Mouse (Mus musculus) hindbrain, embryonic 11.5 days (tissue): ENCODE results near the gene Ttc32. TPM values are rescaled to one million over a fixed set of nuclear protein-coding genes. Genes with fewer than 3 reads are reported as not detected.

ENCODE experiments used
- ATAC-seq: fragments of 200-750 bp; cut with Nextera tagmentation; 2 replicates; pipeline ENCODE4 v1.8.0; 2017; ENCODE audit warnings: mild to moderate bottlenecking, moderate TSS enrichment, moderate library complexity; ENCODE audit not compliant: low FRiP score
- DNase-seq: peaks from one replicate; pipeline ENCODE4 v3.0.0-alpha.2; 2015; ENCODE audit warnings: low spot score
- H3K27ac ChIP-seq: fragments of 300-500 bp; sonication (generic); 2 replicates; pipeline ENCODE4 v1.5.1; 2014; ENCODE audit warnings: mild to moderate bottlenecking, low read depth, low read length
- H3K27me3 ChIP-seq: fragments of 300-500 bp; sonication (generic); 2 replicates; pipeline ENCODE4 v1.6.1; 2014; ENCODE audit warnings: mild to moderate bottlenecking, low read length, moderate library complexity, mixed read lengths; ENCODE audit not compliant: control insufficient read depth, insufficient read depth
- H3K36me3 ChIP-seq: fragments of 300-500 bp; sonication (generic); 2 replicates; pipeline ENCODE4 v1.6.1; 2014; ENCODE audit warnings: mild to moderate bottlenecking, low read length, moderate library complexity, mixed read lengths; ENCODE audit not compliant: control insufficient read depth, insufficient read depth
- H3K4me1 ChIP-seq: fragments of 300-500 bp; sonication (generic); replicated peaks from 2 replicates; pipeline ENCODE4 v1.6.1; 2014; ENCODE audit warnings: low read length, mixed read lengths; ENCODE audit not compliant: control insufficient read depth, insufficient read depth
- H3K4me2 ChIP-seq: fragments of 300-500 bp; sonication (generic); replicated peaks from 2 replicates; pipeline ENCODE4 v1.6.1; 2014; ENCODE audit warnings: mild to moderate bottlenecking, low read depth, low read length
- H3K4me3 ChIP-seq: fragments of 300-500 bp; sonication (generic); 2 replicates; pipeline ENCODE4 v1.5.1; 2014; ENCODE audit warnings: low read depth, low read length
- H3K9ac ChIP-seq: fragments of 300-500 bp; sonication (generic); 2 replicates; pipeline ENCODE4 v1.6.1; 2014; ENCODE audit warnings: low read depth, low read length
- H3K9me3 ChIP-seq: fragments of 300-500 bp; sonication (generic); 2 replicates; pipeline ENCODE4 v1.6.1; 2016; ENCODE audit warnings: low read length; ENCODE audit not compliant: control insufficient read depth
- WGBS: fragments of 180-500 bp; shearing (Covaris S2); extraction: QIAGEN DNeasy Blood & Tissue Kit; methylation state at CpG from one replicate; pipeline ENCODE4 v1.1.7; 2014; 5-methylcytosine and 5-hydroxymethylcytosine counted together
- polyA plus RNA-seq: library from polyadenylated mRNA; unstranded; fragments of >200 nt; fragmentation: Nextera tagmentation; extraction: Ambion mirVana; gene quantifications from 2 replicates; pipeline ENCODE4 v1.2.1, GENCODE M21; 2014

Ttc32 gene
- polyA plus RNA-seq, 1 experiment from 2014 or later, result 23.4 TPM

- no peaks in the 10 kb centered on the region for H3K27me3 ChIP-seq
- no peaks in the 10 kb centered on the region for H3K9me3 ChIP-seq
- H3K4me1 ChIP-seq, result no peaks in the 10 kb centered on the region
- H3K36me3 ChIP-seq, result no peaks in the 10 kb centered on the region
- ATAC-seq (no peak), DNase-seq (no peak)
- no peak overlapping the region for H3K9ac ChIP-seq
- 95% methylated on average over 3 of the region's 3 CpGs for WGBS
- H3K4me2 ChIP-seq, result no peak overlapping the region
- H3K27ac ChIP-seq, result no peak overlapping the region
- no peak overlapping the region for H3K4me3 ChIP-seq
These were observed 47.8 kb downstream of the Ttc32 start for GRCm38 (mm10) chr12:9077554-9078125.

- H3K27ac ChIP-seq, result no peak overlapping the region
- no peaks in the 10 kb centered on the region for H3K27me3 ChIP-seq
- no peak overlapping the region for H3K4me2 ChIP-seq
- H3K9me3 ChIP-seq, result no peaks in the 10 kb centered on the region
- WGBS, result 85% methylated on average over 7 of the region's 7 CpGs
- DNase-seq, result no peak
- no peak overlapping the region for H3K9ac ChIP-seq
- no peak for ATAC-seq
- H3K36me3 ChIP-seq, result no peaks in the 10 kb centered on the region
- no peak overlapping the region for H3K4me3 ChIP-seq
- H3K4me1 ChIP-seq, result no peaks in the 10 kb centered on the region
These were observed 60.4 kb downstream of the Ttc32 start for GRCm38 (mm10) chr12:9090226-9090625.

Other genes with a start within 250 kb of the Ttc32 start
- 104 and 164 TPM in 2 replicates for gene Laptm4a, start 108.3 kb upstream of the Ttc32 start, polyA plus RNA-seq
- gene Matn3, start 82.1 kb upstream of the Ttc32 start, polyA plus RNA-seq, result 1.2 and 1.6 TPM in 2 replicates
- 22.8 and 24.2 TPM in 2 replicates for gene Wdr35, start 56.1 kb upstream of the Ttc32 start, polyA plus RNA-seq